Mouse (Mus musculus) lung, postnatal 0 days (tissue): ENCODE results near the gene Itgb4.

Experiments
- CTCF ChIP-seq: IDR thresholded peaks from 2 replicates; pipeline ENCODE4 v1.5.1; 2016; ENCODE audit warnings: antibody characterized with exemption, mild to moderate bottlenecking
- EP300 ChIP-seq: IDR thresholded peaks from 2 replicates; pipeline ENCODE4 v1.6.1; 2016; ENCODE audit warnings: antibody characterized with exemption, mild to moderate bottlenecking, control low read depth

- no peak for TF ChIP-seq CTCF
- TF ChIP-seq EP300: no peak
These were observed 35.2 kb downstream of the Itgb4 start for GRCm38 (mm10) chr11:116009661-116010060.
